Mouse (Mus musculus): ENCODE measurements around the gene Wnk2.
A peak's percentile ranks its signal among the peaks of the same experiment; 100 is the strongest.

Gene Wnk2

GRCm38 (mm10) chr13:49178839-49179585 is 31.2 kb upstream of the Wnk2 start:
- no peak for DNase-seq (ENCODE audit: low read depth, low spot score)

GRCm38 (mm10) chr13:49175509-49175908 is 27.7 kb upstream of the Wnk2 start:
- no peak for DNase-seq (ENCODE audit: low read depth, low spot score)

DNA sequence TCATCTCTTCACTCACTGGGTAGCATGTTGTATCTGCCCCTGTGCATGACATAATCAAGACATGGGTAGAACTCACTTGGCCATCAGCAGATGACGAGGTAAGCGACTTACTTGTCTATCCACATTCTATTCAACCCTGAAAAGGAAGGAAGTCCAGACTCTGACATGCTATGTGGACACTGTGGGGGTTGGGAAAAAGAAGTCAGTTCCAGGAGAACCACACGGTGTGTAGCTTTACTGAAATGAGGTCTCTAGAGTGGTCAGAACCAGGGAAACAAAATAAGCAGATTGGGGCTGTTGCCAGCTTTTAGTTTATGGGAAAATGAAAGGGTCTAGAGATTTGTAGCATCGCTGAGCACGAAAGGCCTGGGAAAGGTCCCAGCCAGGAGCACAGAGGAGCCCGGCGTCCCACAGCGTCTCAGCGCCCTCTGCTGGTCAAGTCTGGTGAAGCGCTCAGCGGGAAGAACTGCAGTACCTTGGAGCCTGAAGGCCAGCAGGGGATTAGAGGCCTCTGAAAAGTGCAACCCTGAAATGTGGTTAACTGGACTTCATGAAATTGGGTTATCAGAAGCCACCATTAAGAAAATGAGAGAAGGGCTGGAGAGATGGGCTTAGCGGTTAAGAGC is 25.3 kb upstream of the Wnk2 start:
- DNase-seq (ENCODE audit: low read depth, low spot score), result peak; percentile 90

GRCm38 (mm10) chr13:49172335-49172734 is 24.5 kb upstream of the Wnk2 start:
- no peak for DNase-seq (ENCODE audit: low read depth, low spot score)

- no peak for DNase-seq (ENCODE audit: low read depth, low spot score)
Observed at GRCm38 (mm10) chr13:49171729-49172128, 23.9 kb upstream of the Wnk2 start.

DNA sequence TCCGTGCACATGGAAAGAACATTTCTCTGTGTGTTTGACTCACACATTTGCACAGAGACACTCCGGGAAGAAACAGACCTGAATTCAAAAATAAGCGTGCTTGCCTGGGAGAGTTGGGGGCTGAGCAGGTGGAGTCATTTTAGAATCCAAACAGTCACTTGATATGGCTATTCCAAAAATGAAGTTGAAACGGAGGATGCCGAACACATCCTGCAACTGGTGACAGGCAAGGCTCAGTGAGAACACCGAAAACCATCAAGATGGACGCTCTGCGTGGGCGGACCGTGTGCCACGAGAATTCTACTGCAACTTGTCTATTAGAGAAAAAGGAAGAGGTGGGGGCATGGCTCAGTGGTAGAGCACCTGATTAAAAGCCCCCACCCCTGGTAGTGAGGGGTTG is 22.8 kb upstream of the Wnk2 start:
- no peak for DNase-seq (ENCODE audit: low read depth, low spot score)

DNA sequence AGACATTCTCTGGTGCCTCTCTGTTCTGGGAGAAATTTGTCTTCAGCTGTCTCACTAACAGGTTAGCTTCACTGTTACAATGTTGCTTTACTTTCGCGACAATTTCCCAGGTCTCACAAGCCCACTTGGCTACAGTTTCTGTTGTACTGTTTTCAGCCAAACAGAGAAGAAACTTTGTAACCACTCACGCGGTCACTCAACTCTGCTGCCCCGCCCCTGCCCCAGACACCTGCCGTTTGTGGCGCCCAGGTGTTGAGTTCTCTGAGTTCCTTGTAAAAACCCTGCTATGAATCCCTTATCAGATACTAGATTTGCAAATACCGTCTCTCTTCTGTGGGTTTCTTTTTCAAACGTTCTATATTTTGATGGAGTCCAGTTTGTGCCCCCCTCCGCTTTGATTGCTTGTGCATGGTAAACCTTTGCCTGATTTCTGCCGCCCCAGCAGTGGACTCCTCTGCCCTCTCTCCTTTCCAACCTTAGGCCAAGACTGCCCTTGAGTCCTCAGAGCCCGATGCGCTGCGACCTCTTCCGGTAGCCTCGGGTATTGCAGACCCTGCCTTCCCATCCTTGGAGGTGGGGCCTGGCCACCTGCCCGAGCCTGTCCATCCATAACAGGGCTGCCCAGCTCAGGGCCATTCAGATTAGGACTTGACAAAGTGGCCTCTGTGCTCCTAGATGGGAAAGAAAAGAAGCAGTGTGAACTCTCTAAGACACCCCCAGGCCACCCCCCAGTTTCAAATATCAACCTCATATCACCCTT is 21.8 kb upstream of the Wnk2 start:
- DNase-seq (ENCODE audit: low read depth, low spot score), result peak; percentile 77

DNA sequence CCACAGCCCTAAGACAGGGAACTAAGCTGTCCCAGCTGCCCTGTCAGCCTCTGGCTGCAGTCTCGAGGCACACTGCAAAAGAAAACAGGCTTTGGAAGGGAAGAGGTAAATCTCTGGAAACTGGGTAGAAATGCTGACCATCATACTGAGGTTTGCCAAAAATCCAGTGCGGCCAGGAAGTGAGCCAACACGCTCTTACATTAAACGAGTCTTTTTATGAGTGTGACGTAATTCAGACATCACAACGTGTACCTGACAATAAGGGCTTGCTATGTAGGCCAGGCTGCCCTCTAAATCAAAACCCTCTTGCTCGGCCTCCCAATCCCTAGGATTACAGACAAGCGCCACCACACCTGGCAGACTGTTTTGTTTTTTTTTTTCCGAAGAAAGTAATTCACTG is 19.3 kb upstream of the Wnk2 start:
- DNase-seq (ENCODE audit: low read depth, low spot score), result no peak

- DNase-seq (ENCODE audit: low read depth, low spot score), result no peak
Observed at GRCm38 (mm10) chr13:49163645-49164044, 15.8 kb upstream of the Wnk2 start.

GRCm38 (mm10) chr13:49162722-49163121 is 14.9 kb upstream of the Wnk2 start:
- no peak for DNase-seq (ENCODE audit: low read depth, low spot score)

GRCm38 (mm10) chr13:49161236-49161635 is 13.4 kb upstream of the Wnk2 start:
- DNase-seq (ENCODE audit: low read depth, low spot score), result no peak

DNA sequence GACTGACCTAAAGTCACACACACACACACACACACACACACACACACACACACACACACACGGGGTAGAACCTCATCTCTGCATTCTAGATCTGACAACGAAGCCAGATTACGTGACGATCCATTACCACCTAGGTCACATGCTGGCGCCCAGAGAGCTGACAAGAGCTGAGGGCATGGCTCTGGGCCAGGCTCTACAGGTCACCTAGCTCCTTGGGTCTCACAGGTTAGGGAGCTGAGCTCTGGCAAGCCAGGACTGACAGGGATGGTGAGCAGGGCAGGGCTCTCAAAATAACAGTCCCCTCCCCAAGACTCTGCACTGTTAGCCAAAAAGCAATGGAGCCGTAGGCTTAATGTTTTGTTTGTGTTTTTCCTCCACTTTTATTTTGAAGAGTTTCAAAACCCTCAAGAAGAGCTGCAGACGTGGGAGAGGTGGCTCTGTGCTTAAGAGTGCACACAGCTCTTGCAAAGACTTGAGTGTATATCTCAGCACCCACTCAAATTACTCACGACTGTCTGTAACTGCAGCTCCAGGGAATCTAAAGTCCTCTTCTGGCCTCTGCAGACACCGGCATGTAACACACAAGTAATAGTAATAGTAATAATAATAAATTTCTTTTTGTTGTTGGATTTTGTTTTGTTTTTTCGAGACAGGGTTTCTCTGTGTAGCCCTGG is 10.4 kb upstream of the Wnk2 start:
- no peak for DNase-seq (ENCODE audit: low read depth, low spot score)

DNA sequence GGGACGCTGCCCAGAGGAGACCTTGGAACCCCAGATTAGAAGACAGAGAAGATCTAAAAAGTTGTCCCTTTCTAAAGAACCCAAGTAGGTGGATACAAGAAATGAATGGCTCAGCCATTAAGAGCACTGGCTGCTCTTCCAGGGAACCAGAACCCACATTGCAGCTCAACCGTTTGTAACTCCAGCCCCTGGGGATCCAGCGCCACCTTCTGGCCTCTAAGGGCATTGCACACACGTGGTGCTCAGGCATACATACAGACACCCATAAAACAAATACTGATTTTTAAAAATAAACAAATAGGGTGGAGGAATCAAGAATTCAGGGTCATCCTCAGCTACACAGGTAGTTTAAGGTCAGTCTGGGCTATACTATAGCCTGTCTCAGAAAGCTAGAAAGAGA is 8.8 kb upstream of the Wnk2 start:
- no peak for DNase-seq (ENCODE audit: low read depth, low spot score)

DNA sequence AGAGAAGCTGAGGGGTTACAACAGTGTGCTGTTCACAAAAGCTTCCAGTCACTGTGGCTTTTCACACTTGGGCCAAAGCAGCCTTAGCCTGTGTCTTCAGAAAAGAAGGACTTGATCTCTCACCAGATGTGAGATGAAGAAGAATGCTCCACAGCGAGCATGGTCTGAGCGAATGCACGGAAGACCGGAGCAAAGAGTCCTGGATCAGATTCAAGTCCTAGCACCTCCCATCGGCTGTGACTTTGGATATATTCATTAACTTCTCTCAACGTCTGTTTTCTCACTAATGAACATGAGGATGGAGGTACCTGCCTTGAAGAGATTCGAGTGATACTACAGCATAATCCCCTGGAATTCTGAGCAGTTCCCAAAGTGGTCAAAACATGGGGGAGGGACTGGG is 6.8 kb upstream of the Wnk2 start:
- no peak for DNase-seq (ENCODE audit: low read depth, low spot score)

GRCm38 (mm10) chr13:49154028-49154427 is 6.2 kb upstream of the Wnk2 start:
- DNase-seq (ENCODE audit: low read depth, low spot score), result no peak

DNA sequence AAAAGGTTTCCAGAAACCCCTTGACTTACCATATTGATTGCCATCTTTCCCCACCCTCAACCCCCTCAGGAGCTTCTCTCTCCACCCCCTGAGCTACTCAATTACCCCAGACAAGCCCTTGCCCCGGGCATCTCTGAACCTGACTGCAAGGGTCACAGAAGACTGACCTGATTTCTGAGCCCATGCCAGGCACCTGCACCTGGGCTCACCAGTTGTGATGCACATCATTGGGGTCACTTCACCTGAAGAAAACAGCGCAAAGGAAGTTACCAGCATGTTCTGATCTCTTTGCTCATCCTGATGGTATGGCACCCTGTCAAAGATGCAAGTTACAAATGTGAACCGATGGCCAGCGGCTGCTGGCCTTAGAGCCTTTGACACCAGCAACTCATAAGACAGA is 873 bp upstream of the Wnk2 start:
- no peak for DNase-seq (ENCODE audit: low read depth, low spot score)

DNA sequence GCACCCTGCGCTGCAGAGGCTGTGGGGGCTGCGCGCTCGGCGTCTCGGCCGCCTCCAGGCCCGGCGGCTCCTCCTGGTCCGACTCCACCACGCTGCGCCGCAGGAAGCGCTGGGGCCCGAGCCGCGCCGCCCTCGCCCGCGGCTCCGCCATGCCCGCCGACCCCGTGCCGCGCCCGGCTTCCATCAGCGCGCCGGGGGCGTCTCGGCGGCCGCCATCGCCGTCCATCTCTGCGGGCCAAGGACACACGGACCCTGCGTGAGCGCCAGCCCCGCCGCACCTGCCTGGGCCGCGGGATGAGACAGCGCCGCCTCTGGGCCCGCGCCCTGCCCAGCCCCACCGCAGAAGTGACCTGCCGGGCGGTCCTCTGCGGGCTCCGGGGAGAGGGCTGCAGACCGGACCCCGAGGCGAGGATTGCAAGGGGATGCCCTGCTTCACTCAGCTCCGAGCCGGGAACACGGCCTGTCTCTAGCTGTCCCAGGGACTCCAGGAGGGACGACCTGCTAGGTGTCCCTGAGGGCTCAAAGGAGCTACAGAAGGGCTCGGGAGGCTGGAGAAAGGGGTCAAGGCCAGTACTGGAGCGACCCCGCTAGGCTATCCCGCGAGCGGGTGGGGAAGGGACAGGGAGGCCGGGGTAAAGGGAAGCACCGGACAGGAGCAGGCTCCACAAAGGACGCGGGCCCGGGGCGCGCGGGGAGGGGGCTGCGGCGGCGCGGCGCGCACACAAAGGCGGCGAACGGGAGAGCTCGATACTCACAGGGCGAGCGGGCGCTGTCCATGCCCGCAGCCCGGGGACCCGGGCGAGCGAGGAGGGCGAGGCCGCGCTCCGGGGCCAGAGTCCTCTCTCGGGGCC is 582 bp downstream of the Wnk2 start:
- peak; percentile 51 for DNase-seq (ENCODE audit: low read depth, low spot score)

GRCm38 (mm10) chr13:49146698-49147006 is 1.2 kb downstream of the Wnk2 start:
- no peak for DNase-seq (ENCODE audit: low read depth, low spot score)

DNA sequence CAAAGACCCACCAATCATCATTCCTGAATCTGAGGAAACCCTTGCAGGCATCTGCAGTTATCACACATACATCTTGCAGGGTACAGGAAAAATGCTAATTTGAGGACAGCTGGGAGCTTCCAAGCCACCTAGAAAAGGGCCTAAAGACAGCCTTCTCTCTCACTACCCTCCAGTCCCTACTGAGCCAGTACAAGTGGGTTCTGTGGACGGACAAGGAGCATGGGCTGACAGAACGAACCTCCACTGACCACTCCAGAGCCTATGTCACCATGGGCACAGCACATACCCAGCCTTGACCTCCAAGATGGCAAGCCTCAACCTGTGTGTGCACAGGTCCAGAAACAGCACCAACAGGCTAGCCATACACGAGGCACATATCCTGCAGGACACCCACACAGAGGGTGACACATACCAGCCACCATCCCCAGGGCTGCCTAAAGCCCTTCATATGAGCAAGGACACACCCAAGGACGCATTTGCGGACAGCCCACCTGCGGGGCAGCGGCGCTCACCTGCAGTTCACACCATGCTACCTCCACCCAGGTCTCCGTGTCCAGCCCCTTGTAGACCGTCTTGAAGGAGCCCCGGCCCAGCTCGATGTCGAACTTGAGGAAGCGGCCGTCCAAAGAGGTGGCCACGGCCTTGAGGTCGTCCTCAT is 1.6 kb downstream of the Wnk2 start:
- DNase-seq (ENCODE audit: low read depth, low spot score), result no peak

GRCm38 (mm10) chr13:49145396-49145795 is 2.4 kb downstream of the Wnk2 start:
- no peak for DNase-seq (ENCODE audit: low read depth, low spot score)

GRCm38 (mm10) chr13:49144451-49144850 is 3.4 kb downstream of the Wnk2 start:
- no peak for DNase-seq (ENCODE audit: low read depth, low spot score)

Measured in mesoderm, embryonic 11.5 days (tissue).